Mouse (Mus musculus) midbrain, embryonic 11.5 days (tissue): ENCODE measurements around the gene Tcfl5. TPM values are rescaled to one million over a fixed set of nuclear protein-coding genes. Genes with fewer than 3 reads are reported as not detected.

Experiments used
- ATAC-seq: fragments of 200-750 bp; cut with Nextera tagmentation; 2 replicates; pipeline ENCODE4 v1.8.0; 2017; ENCODE audit warnings: moderate TSS enrichment, moderate library complexity; ENCODE audit not compliant: low FRiP score
- DNase-seq: peaks from one replicate; pipeline ENCODE4 v3.0.0; 2015; ENCODE audit warnings: low spot score; ENCODE audit errors: missing footprints
- H3K27ac ChIP-seq: fragments of 300-500 bp; sonication (generic); 2 replicates; pipeline ENCODE4 v1.5.1; 2014; ENCODE audit warnings: low read depth, low read length
- H3K27me3 ChIP-seq: fragments of 300-500 bp; sonication (generic); 2 replicates; pipeline ENCODE4 v1.6.1; 2014; ENCODE audit warnings: mild to moderate bottlenecking, low read length, moderate library complexity, mixed read lengths; ENCODE audit not compliant: control insufficient read depth, insufficient read depth
- H3K36me3 ChIP-seq: fragments of 300-500 bp; sonication (generic); 2 replicates; pipeline ENCODE4 v1.6.1; 2014; ENCODE audit warnings: mild to moderate bottlenecking, low read length, moderate library complexity, mixed read lengths; ENCODE audit not compliant: control insufficient read depth, insufficient read depth
- H3K4me1 ChIP-seq: fragments of 300-500 bp; sonication (generic); 2 replicates; pipeline ENCODE4 v1.6.1; 2014; ENCODE audit warnings: low read length; ENCODE audit not compliant: control insufficient read depth, insufficient read depth
- H3K4me2 ChIP-seq: fragments of 300-500 bp; sonication (generic); 2 replicates; pipeline ENCODE4 v1.6.1; 2014; ENCODE audit warnings: mild to moderate bottlenecking, moderate library complexity
- H3K4me3 ChIP-seq: fragments of 300-500 bp; sonication (generic); 2 replicates; pipeline ENCODE4 v1.5.1; 2014; ENCODE audit warnings: low read depth, low read length
- H3K9ac ChIP-seq: fragments of 300-500 bp; sonication (generic); 2 replicates; pipeline ENCODE4 v1.6.1; 2014; ENCODE audit warnings: low read length
- H3K9me3 ChIP-seq: fragments of 300-500 bp; sonication (generic); 2 replicates; pipeline ENCODE4 v1.6.1; 2016; ENCODE audit warnings: low read length; ENCODE audit not compliant: control insufficient read depth
- WGBS: fragments of 180-500 bp; shearing (Covaris S2); extraction: QIAGEN DNeasy Blood & Tissue Kit; methylation state at CpG from one replicate; pipeline ENCODE4 v1.1.7; 2014; 5-methylcytosine and 5-hydroxymethylcytosine counted together
- polyA plus RNA-seq: library from polyadenylated mRNA; unstranded; fragments of >200 nt; fragmentation: Nextera tagmentation; extraction: Ambion mirVana; gene quantifications from 2 replicates; pipeline ENCODE4 v1.2.1, GENCODE M21; 2014

Tcfl5 gene
- polyA plus RNA-seq, 1 experiment from 2014 or later, result 0.18 TPM

- under 1% methylated on average over 56 of the region's 57 CpGs for WGBS
- Histone ChIP-seq H3K4me3 (peak overlapping the region; percentile 82), H3K27me3 (no peaks in the 10 kb centered on the region), H3K4me1 (peaks cover 11% of the 10 kb centered on the region), H3K9ac (peak overlapping the region; percentile 95), H3K36me3 (peaks cover 9% of the 10 kb centered on the region), H3K27ac (peak overlapping the region; percentile 53; the same call in 1 of the 2 replicates), H3K9me3 (no peaks in the 10 kb centered on the region), H3K4me2 (peak overlapping the region; percentile 87)
- ATAC-seq (peak; percentile 86), DNase-seq (peak; percentile 100)
Measured at GRCm38 (mm10) chr2:180582481-180583153, 59.9 kb downstream of the Tcfl5 start.

- Histone ChIP-seq H3K4me2 (no peak within 1 kb of the TSS), H3K4me3 (no peak within 1 kb of the TSS), H3K36me3 (peaks cover 9% of the 10 kb centered on the region), H3K9me3 (no peaks in the 10 kb centered on the region), H3K27me3 (no peaks in the 10 kb centered on the region), H3K27ac (no peak within 1 kb of the TSS), H3K4me1 (peaks cover 11% of the 10 kb centered on the region), H3K9ac (no peak within 1 kb of the TSS)
- 84% methylated on average over 3 of the region's 3 CpGs for WGBS
- DNase-seq (no peak), ATAC-seq (no peak)
Measured at GRCm38 (mm10) chr2:180581002-180581401, 61.5 kb downstream of the Tcfl5 start, which contains the start of gene Mrgbp. Gene Mrgbp, plus strand, starts transcription at chr2:180581304.

GRCm38 (mm10) chr2:180578686-180579085, 63.8 kb downstream of the Tcfl5 start:
- no peaks in the 10 kb centered on the region for H3K36me3 ChIP-seq
- H3K9me3 ChIP-seq, result no peaks in the 10 kb centered on the region
- H3K4me3 ChIP-seq, result no peak overlapping the region
- ATAC-seq (no peak), DNase-seq (peak; percentile 98)
- no peaks in the 10 kb centered on the region for H3K27me3 ChIP-seq
- H3K4me2 ChIP-seq, result no peak overlapping the region
- WGBS, result 8% methylated on average over 3 of the region's 3 CpGs
- H3K9ac ChIP-seq, result no peak overlapping the region
- H3K27ac ChIP-seq, result no peak overlapping the region
- peaks cover 6% of the 10 kb centered on the region for H3K4me1 ChIP-seq

- 34% methylated on average over 4 of the region's 4 CpGs for WGBS
- no peaks in the 10 kb centered on the region for H3K36me3 ChIP-seq
- no peaks in the 10 kb centered on the region for H3K9me3 ChIP-seq
- DNase-seq (no peak), ATAC-seq (no peak)
- no peak overlapping the region for H3K4me3 ChIP-seq
- no peak overlapping the region for H3K9ac ChIP-seq
- no peaks in the 10 kb centered on the region for H3K4me1 ChIP-seq
- no peak overlapping the region for H3K4me2 ChIP-seq
- H3K27me3 ChIP-seq, result no peaks in the 10 kb centered on the region
- H3K27ac ChIP-seq, result no peak overlapping the region
Measured at GRCm38 (mm10) chr2:180576482-180576881, 66.0 kb downstream of the Tcfl5 start.

Other genes starting within 250 kb of the Tcfl5 start
- gene Slco4a1, start 186.5 kb downstream of the Tcfl5 start, polyA plus RNA-seq, result 4.9 and 5.5 TPM in 2 replicates
- gene Ntsr1, start 142.7 kb downstream of the Tcfl5 start, polyA plus RNA-seq, result 0.04 and 0.14 TPM in 2 replicates
- 42.1 and 45.9 TPM in 2 replicates for gene Mrgbp, start 61.4 kb downstream of the Tcfl5 start, polyA plus RNA-seq
- 101 and 104 TPM in 2 replicates for gene Ogfr, start 53.5 kb downstream of the Tcfl5 start, polyA plus RNA-seq
- 3.0 and 3.7 TPM in 2 replicates for gene Col9a3, start 44.9 kb downstream of the Tcfl5 start, polyA plus RNA-seq
- 28.8 and 30.5 TPM in 2 replicates for gene Dido1, start 67.3 kb upstream of the Tcfl5 start, polyA plus RNA-seq
- gene Gid8, start 67.4 kb upstream of the Tcfl5 start, polyA plus RNA-seq, result 63.3 and 63.4 TPM in 2 replicates
- gene Slc17a9, start 82.6 kb upstream of the Tcfl5 start, polyA plus RNA-seq, result 0.19 TPM in 1 of 2 replicates, not detected in the other
- 22.2 and 23.5 TPM in 2 replicates for gene Bhlhe23, start 134.2 kb upstream of the Tcfl5 start, polyA plus RNA-seq